Mouse (Mus musculus) forelimb bud, embryonic 11.5 days (tissue): ENCODE data around the gene Ptpn23.
"Not testable (repeated sequence)": the region's sequence is repeated elsewhere in the genome, so short reads cannot be mapped to it uniquely, and the experiment has no call there.

Source experiments
- DNase-seq: peaks from one replicate; pipeline ENCODE4 v3.0.0-alpha.2; 2012; ENCODE audit warnings: low read depth, low spot score

Ptpn23 gene

GRCm38 (mm10) chr9:110384369-110384929 is 23.6 kb downstream of the Ptpn23 start:
- DNase-seq, result no peak

DNA sequence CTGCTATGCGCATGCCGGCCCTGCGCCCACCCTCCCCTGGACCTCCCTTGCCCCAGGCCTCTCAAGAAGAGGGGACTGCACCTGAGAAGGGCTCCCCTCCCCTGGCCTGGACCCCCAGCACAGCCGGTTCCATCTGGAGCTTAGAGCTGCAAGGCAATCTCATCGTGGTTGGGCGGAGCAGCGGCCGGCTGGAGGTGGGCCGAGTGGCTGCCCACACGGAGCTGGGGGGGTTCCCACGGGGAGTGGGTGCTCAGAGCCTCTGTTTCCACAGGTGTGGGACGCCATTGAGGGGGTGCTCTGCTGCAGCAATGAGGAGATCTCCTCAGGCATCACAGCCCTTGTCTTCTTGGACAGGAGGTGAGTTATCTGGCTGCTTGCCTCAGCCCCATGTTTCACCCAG is 26.7 kb downstream of the Ptpn23 start:
- no peak for DNase-seq

GRCm38 (mm10) chr9:110380662-110381061 is 27.4 kb downstream of the Ptpn23 start:
- no peak for DNase-seq

GRCm38 (mm10) chr9:110379361-110379760 is 28.7 kb downstream of the Ptpn23 start:
- DNase-seq, result no peak

DNA sequence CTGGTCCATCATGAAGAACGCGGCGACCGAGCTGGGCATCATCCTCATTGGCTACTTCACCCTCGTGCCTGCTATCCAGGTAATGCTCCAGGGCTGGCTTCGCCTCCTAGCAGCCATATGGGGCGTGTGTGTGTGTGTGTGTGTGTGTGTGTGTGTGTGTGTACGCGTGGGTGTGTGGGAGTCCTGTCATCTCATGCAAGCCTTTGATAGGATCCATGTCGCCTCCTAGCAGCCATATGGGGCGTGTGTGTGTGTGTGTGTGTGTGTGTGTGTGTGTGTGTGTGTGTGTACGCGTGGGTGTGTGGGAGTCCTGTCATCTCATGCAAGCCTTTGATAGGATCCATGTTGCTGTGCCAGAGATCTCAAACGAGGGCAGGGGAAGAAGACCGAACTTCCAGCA is 30.4 kb downstream of the Ptpn23 start:
- DNase-seq, result not testable (repeated sequence)

- DNase-seq, result no peak
Measured at GRCm38 (mm10) chr9:110375668-110376067, 32.3 kb downstream of the Ptpn23 start.

- no peak for DNase-seq
Measured at GRCm38 (mm10) chr9:110373871-110374270, 34.1 kb downstream of the Ptpn23 start.

DNA sequence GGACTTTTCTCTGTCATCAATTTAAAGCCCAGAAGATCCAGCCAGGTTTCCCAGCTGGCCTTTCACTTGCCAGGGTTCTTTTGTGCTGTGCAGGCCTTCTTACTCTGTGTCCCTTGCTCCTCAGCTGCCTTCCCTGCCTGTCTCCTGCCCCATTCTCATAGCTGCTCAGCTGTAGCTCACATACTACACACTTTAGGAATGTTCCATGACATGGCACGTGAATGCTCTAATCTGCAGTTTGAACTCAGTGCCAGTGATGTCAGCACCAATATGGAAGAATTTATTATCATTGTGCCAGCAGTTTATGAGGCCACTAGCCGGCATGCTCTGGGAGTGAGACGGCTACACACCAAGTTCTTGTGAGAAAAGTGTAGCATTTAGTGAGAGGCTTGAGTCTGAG is 38.2 kb downstream of the Ptpn23 start:
- DNase-seq, result no peak

GRCm38 (mm10) chr9:110366746-110367145 is 41.3 kb downstream of the Ptpn23 start:
- DNase-seq, result no peak

DNA sequence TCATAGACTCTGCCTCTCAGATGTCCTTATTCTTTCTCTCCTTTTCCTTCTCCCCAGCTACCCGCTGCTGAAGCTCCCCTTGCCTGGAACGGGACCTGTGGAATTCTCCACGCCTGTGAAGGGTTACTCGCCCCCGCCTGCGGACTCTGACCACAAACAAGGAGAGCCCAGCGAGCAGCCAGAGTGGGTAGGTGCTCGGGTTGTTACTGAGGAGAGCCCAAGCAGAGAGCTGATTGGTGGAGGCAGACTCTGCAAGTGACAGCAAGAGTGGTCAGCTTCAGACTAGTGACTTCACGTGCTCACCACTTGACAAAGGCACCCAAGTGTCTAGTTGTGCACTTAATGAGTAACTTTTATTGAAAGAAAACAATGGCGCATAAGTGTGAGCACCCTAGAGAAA is 45.7 kb downstream of the Ptpn23 start:
- DNase-seq, result no peak

- DNase-seq, result no peak
Measured at GRCm38 (mm10) chr9:110361299-110361698, 46.7 kb downstream of the Ptpn23 start.

DNA sequence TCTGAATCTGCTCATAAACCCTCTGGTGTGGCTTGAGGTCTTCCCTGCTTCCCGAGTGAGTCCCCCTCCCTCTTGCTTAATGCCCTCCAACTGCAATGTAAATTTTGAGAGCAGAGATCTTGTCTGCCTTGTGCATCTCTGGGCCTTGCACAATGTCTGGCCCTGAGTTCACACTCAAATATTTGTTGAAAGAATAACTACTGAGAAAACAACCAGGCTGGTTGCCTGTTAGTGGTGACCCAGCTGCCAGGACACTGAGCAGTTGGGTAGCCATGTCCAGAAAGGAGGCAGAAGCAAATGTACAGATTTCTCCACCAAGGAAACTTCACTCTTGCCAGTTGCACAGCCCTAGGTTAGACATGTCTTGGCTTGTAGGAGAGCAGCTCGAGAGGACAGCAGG is 49.7 kb downstream of the Ptpn23 start:
- DNase-seq, result no peak

- DNase-seq, result no peak
Measured at GRCm38 (mm10) chr9:110351932-110352632, 55.9 kb downstream of the Ptpn23 start.

GRCm38 (mm10) chr9:110351350-110351749 is 56.7 kb downstream of the Ptpn23 start:
- no peak for DNase-seq

DNA sequence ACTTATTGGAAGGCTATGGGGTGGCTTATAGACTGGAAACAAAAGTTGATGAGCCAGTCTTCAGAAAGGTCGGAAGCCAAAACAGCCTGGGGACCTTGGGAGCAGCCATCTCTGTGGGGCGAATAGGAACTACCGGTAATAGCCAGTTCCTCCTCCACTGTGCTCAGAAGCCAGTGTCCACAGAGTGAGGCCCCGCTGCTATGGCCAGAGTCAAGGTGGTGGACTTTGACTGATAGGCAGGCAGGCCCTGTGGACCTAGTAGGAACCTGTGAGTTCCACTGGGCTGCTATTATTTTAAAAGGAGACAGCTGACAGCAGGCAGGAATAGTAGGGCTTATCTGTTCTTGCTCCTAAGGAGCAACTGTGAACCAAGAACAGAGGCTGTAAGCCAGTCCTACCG is 57.4 kb downstream of the Ptpn23 start:
- no peak for DNase-seq

DNA sequence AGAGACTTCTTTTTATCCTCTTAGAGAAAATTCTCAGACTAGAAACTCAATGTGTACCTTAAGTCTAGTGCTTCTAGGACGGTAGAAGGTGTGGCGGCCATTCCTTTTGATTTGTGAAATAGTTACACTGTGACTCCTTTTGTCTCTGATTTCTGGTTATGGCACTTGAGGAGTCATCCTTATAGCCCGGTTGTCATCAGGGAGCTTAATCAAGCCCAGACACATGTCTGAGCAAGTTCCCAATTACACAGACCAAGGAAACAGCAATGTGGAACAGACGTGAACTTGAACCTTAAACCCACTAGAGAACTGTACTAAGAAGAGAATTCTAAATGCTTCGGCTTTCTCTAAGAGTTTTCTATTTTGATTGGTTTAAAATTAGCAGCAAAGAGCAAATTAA is 57.8 kb downstream of the Ptpn23 start:
- DNase-seq, result no peak

- DNase-seq, result no peak
Measured at GRCm38 (mm10) chr9:110348899-110349298, 59.1 kb downstream of the Ptpn23 start.

GRCm38 (mm10) chr9:110345057-110345739 is 62.8 kb downstream of the Ptpn23 start:
- DNase-seq, result no peak

- DNase-seq, result no peak
Measured at GRCm38 (mm10) chr9:110343805-110344204, 64.2 kb downstream of the Ptpn23 start.

DNA sequence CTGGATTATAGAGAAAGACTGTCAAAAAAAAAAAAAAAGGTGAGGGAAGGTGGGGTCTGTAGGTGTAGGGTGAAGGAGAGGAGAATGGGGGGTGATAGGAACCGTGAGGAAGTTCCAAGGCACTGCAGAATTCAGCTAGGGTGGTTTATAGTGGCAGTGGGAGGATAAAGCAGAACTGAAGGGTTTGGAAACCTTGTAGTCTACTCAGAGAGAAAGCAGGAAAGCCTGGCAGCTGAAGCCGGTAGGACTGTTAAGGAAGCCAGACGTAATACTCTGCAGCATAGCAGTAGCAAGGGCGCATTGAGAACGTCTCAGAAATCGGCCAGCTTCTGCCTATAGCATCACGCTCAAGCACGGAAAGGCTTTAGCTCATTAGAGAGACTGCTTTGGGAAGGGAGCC is 66.0 kb downstream of the Ptpn23 start:
- no peak for DNase-seq

DNA sequence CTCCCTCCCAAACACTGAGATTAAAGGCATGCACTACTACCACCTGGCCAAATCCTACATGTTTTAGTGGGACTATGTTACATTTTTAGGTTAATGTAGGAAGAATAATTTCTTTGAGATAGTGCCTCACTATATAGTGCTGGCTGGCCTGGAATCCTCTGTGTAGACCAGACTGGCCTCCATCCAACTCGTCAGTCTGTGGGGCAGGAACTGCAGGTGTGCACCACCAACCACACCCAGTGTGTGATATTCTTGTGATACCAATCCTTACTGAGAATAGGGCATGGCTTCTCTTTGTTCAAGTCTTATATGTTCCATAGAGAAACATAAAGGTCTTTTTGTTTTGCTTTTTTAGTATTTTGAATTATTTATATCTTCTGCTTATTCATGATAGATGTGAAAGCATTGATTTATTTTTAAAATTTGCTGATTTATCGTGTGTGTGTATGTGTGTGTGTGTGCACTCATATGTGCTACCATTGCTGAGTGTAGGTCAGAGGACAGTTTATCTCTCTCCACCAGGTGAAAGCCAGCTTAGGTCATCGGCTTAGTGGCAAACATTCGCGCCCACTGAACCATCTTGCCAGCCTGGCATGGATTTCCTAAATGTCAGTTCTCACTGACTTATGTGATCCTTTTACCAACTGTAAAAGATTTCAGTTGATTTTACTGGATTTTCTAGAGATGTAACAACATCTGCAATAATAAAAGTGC is 67.8 kb downstream of the Ptpn23 start:
- DNase-seq, result no peak
